11 mouse cellular contexts compared by ENCODE assay signal in the genomic region with DNA sequence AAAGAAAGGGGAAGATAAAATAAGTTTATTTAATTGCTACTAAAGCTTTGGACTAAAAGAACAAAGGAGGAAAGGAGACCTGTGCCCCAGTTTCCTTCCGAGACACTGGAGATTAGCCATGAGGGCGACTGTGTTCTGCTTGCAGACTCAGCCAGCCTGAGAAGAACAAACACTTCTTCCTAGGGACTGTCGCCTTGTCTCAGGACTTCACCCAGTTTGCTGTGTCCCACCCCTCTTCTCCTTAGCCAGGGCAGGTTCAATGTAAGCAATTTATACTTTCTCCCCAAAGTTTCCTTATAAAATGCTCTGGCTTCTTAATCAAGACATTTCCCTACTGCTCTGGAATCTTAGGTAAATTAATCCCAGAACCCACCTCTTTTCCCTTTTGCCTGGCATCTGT.
"Had no signal": no experiment of that assay in that cellular context is flagged by ENCODE, and none has a peak within 500 bp of the region (broad histone marks: within the 10 kb centered on the region; RNA-seq: fewer than 3 reads in every experiment).

No protein-coding gene starts in this region.

- DNase-seq: kidney, postnatal 14 days; lung, adult 18-20 months; lung, postnatal 4 days; right cerebral cortex, adult 18-20 months; right cerebral cortex, postnatal 25 days had no signal

- H3K4me1 ChIP-seq: kidney, embryonic 15.5 days had no signal

- ATAC-seq: intestine, embryonic 16.5 days; midbrain, embryonic 16.5 days had no signal

- H3K9me3 ChIP-seq: kidney, embryonic 15.5 days; midbrain, embryonic 12.5 days had no signal

- H3K27ac ChIP-seq: kidney, embryonic 15.5 days; left cerebral cortex, adult 2 months; liver, embryonic 14.5 days; midbrain, embryonic 12.5 days had no signal

- H3K4me3 ChIP-seq: kidney, embryonic 15.5 days; left cerebral cortex, adult 2 months; midbrain, embryonic 12.5 days had no signal

- H3K4me2 ChIP-seq: kidney, embryonic 15.5 days; midbrain, embryonic 12.5 days had no signal

- H3K36me3 ChIP-seq: kidney, embryonic 15.5 days; midbrain, embryonic 12.5 days had no signal

- H3K27me3 ChIP-seq: kidney, embryonic 15.5 days; midbrain, embryonic 12.5 days had no signal

- H3K9ac ChIP-seq: kidney, embryonic 15.5 days; liver, embryonic 14.5 days; midbrain, embryonic 12.5 days had no signal
